Comparison of ENCODE assay signal across 27 mouse cellular contexts in the genomic region with DNA sequence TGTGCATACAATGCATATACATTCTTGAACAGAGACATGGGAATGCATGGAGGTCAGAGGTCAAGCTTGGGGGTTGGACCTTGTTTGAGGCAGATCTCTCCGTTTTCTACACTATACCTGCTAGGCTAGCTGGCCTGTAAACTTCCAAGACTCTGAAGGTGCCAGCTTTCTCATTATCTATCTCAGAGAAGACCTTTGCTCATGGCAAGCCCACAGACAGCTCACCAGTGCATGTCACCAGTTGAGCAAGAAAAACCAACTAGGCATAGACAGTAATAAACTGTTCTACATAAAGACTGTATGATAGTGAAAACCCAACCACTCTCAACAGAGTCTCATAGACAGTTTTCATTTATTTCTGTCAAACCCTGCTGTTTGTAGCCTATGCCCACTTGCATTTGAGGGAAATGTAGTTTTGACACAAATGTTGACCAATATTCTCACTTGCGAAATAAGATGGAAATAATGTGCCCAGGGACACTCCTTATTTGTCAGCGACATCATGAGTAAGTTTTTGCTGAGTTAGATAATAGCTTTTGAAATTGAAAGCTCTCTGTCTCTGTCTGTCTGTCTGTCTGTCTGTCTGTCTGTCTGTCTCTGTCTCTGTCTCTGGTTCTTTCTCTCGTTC.
DNase-seq lines count a peak whose midpoint lies in the region; ATAC-seq lines count a peak whose summit lies in the region.
"Had no signal": no experiment of that assay in that cellular context is flagged by ENCODE, and none has a peak within 500 bp of the region (broad histone marks: within the 10 kb centered on the region; RNA-seq: fewer than 3 reads in every experiment).

No protein-coding gene starts in this region.

- H3K4me1 ChIP-seq in intestine, embryonic 14.5 days (replicated peaks; ENCODE audit: control insufficient read depth, insufficient read depth, low read length): no peaks in the 10 kb centered on the region
- H3K4me1 ChIP-seq in intestine, embryonic 15.5 days (replicated peaks): no peaks in the 10 kb centered on the region
- H3K4me1 ChIP-seq in embryonic facial prominence, embryonic 10.5 days: no peaks in the 10 kb centered on the region
- H3K4me1 ChIP-seq: heart, embryonic 13.5 days; limb, embryonic 13.5 days; liver, embryonic 12.5 days; midbrain, embryonic 13.5 days; neural tube, embryonic 13.5 days had no signal

- no peak for ATAC-seq in intestine, embryonic 14.5 days (replicated peaks; ENCODE audit: low FRiP score, low TSS enrichment, low read depth)
- no peak for ATAC-seq in intestine, embryonic 15.5 days
- ATAC-seq in megakaryocyte progenitor cell, adult 5-6 weeks (replicated peaks; ENCODE audit: poor library complexity): peak; percentile 44; the same call in 1 of the 2 replicates
- ATAC-seq in CD4-positive, CD25-positive, alpha-beta regulatory T cell, adult 4 months: no peak
- ATAC-seq: activated CD4-positive, CD25-positive, alpha-beta regulatory T cell, adult 4 months; forebrain, embryonic 14.5 days; hindbrain, embryonic 16.5 days; liver, embryonic 12.5 days; midbrain, embryonic 13.5 days had no signal

- no peak overlapping the region for H3K4me2 ChIP-seq in intestine, embryonic 14.5 days (ENCODE audit: low read length)
- no peak overlapping the region for H3K4me2 ChIP-seq in intestine, embryonic 15.5 days (replicated peaks)
- H3K4me2 ChIP-seq: heart, embryonic 13.5 days; limb, embryonic 13.5 days; liver, embryonic 12.5 days; midbrain, embryonic 13.5 days; neural tube, embryonic 13.5 days had no signal

- 91% methylated on average over 4 of the region's 4 CpGs for WGBS in intestine, embryonic 14.5 days
- WGBS in intestine, embryonic 15.5 days: 82% methylated on average over 4 of the region's 4 CpGs
- WGBS in embryonic facial prominence, embryonic 10.5 days: 88% methylated on average over 4 of the region's 4 CpGs

- H3K36me3 ChIP-seq in intestine, embryonic 14.5 days (ENCODE audit: control insufficient read depth, insufficient read depth, low read length): no peaks in the 10 kb centered on the region
- no peaks in the 10 kb centered on the region for H3K36me3 ChIP-seq in intestine, embryonic 15.5 days
- H3K36me3 ChIP-seq in embryonic facial prominence, embryonic 10.5 days (replicated peaks): no peaks in the 10 kb centered on the region
- H3K36me3 ChIP-seq: heart, embryonic 13.5 days; limb, embryonic 13.5 days; liver, embryonic 12.5 days; midbrain, embryonic 13.5 days; neural tube, embryonic 13.5 days had no signal

- no peak overlapping the region for H3K9ac ChIP-seq in intestine, embryonic 14.5 days (ENCODE audit: low read length)
- no peak overlapping the region for H3K9ac ChIP-seq in intestine, embryonic 15.5 days
- H3K9ac ChIP-seq: heart, embryonic 13.5 days; limb, embryonic 13.5 days; liver, embryonic 12.5 days; midbrain, embryonic 13.5 days; neural tube, embryonic 13.5 days had no signal

- H3K9me3 ChIP-seq in intestine, embryonic 14.5 days (ENCODE audit: control insufficient read depth, low read length): no peaks in the 10 kb centered on the region
- H3K9me3 ChIP-seq in intestine, embryonic 15.5 days: no peaks in the 10 kb centered on the region
- no peaks in the 10 kb centered on the region for H3K9me3 ChIP-seq in embryonic facial prominence, embryonic 10.5 days
- H3K9me3 ChIP-seq: heart, embryonic 13.5 days; limb, embryonic 13.5 days; liver, embryonic 12.5 days; midbrain, embryonic 13.5 days; neural tube, embryonic 13.5 days had no signal

- H3K27ac ChIP-seq in intestine, embryonic 14.5 days (ENCODE audit: low read depth): no peak overlapping the region
- H3K27ac ChIP-seq in intestine, embryonic 15.5 days: no peak overlapping the region
- H3K27ac ChIP-seq in embryonic facial prominence, embryonic 10.5 days (replicated peaks): no peak overlapping the region
- H3K27ac ChIP-seq: heart, embryonic 13.5 days; layer of hippocampus, adult 2 months; limb, embryonic 13.5 days; liver, embryonic 12.5 days; midbrain, embryonic 13.5 days; neural tube, embryonic 13.5 days had no signal

- peak; percentile 45 for DNase-seq in intestine, embryonic 14.5 days (ENCODE audit: low spot score)
- DNase-seq in adipocyte (ENCODE audit: low spot score): peak; percentile 14
- DNase-seq in embryonic facial prominence, embryonic 10.5 days (ENCODE audit: low spot score): peak; percentile 5
- DNase-seq in yolk sac, embryonic 10.5 days (ENCODE audit: low spot score): no peak
- DNase-seq: adrenal gland, postnatal 14 days; B cell, adult 2 months; cerebellum, adult 18-20 months; cerebellum, postnatal 14 days; gastrocnemius, postnatal 25 days; heart, postnatal 10 days; kidney, adult 11 months; kidney, postnatal 25 days; lung, adult 18-20 months; lung, postnatal 14 days had no signal

- no peak overlapping the region for H3K4me3 ChIP-seq in intestine, embryonic 14.5 days (ENCODE audit: low read depth, low read length)
- H3K4me3 ChIP-seq in intestine, embryonic 15.5 days (replicated peaks): no peak overlapping the region
- no peak overlapping the region for H3K4me3 ChIP-seq in embryonic facial prominence, embryonic 10.5 days
- H3K4me3 ChIP-seq: heart, embryonic 13.5 days; layer of hippocampus, adult 2 months; limb, embryonic 13.5 days; liver, embryonic 12.5 days; midbrain, embryonic 13.5 days; neural tube, embryonic 13.5 days had no signal

- H3K27me3 ChIP-seq in intestine, embryonic 14.5 days (replicated peaks; ENCODE audit: control insufficient read depth, insufficient read depth, low read length): no peaks in the 10 kb centered on the region
- H3K27me3 ChIP-seq in intestine, embryonic 15.5 days (replicated peaks): no peaks in the 10 kb centered on the region
- no peaks in the 10 kb centered on the region for H3K27me3 ChIP-seq in embryonic facial prominence, embryonic 10.5 days (replicated peaks; ENCODE audit: low read depth, poor library complexity, severe bottlenecking)
- H3K27me3 ChIP-seq: CH12.LX; heart, embryonic 13.5 days; limb, embryonic 13.5 days; liver, embryonic 12.5 days; midbrain, embryonic 13.5 days; neural tube, embryonic 13.5 days had no signal
